Mouse (Mus musculus) MEL (cell line): ENCODE results near the gene Arhgef9. TPM values are rescaled to one million over a fixed set of nuclear protein-coding genes. Genes with fewer than 3 reads are reported as not detected.

Experiments
- DNase-seq: peaks from one replicate; pipeline ENCODE4 v3.0.0; 2011; ENCODE audit warnings: low read depth, low spot score
- H3K27ac ChIP-seq: 2 replicates; pipeline ENCODE4 v1.5.1; 2012; ENCODE audit warnings: low read depth, mild to moderate bottlenecking, control low read depth, low read length, moderate library complexity; ENCODE audit not compliant: control insufficient read depth
- H3K27me3 ChIP-seq, 2 experiments: fragments of 150-350 bp in 1 of 2; sonication (generic) in 1 of 2; 2 replicates each; pipeline ENCODE4 v1.6.1; 2012; ENCODE audit warnings: low read length in 2 of 2, mild to moderate bottlenecking in 2 of 2, improper control_type of control experiment in 1 of 2, moderate library complexity in 1 of 2; ENCODE audit not compliant: insufficient read depth in 2 of 2, control insufficient read depth in 1 of 2
- H3K36me3 ChIP-seq, 2 experiments: 2 replicates each; pipeline ENCODE4 v1.6.1; 2012 to 2014; ENCODE audit warnings: low read length in 2 of 2, improper control_type of control experiment in 1 of 2, inconsistent platforms in 1 of 2, mild to moderate bottlenecking in 1 of 2; ENCODE audit not compliant: insufficient read depth in 2 of 2, control insufficient read depth in 1 of 2
- H3K4me1 ChIP-seq, 2 experiments: fragments of 150-350 bp in 1 of 2; sonication (generic) in 1 of 2; 2 replicates each; pipeline ENCODE4 v1.6.1; 2012; ENCODE audit warnings: low read length in 2 of 2, improper control_type of control experiment in 1 of 2, mild to moderate bottlenecking in 1 of 2; ENCODE audit not compliant: insufficient read depth in 2 of 2, control insufficient read depth in 1 of 2
- H3K4me3 ChIP-seq, 2 experiments: fragments of 150-350 bp in 1 of 2; sonication (generic) in 1 of 2; 2 replicates each; pipeline ENCODE4 v1.5.1; 2012; ENCODE audit warnings: low read depth in 2 of 2, low read length in 2 of 2, mild to moderate bottlenecking in 2 of 2, moderate library complexity in 2 of 2, control low read depth in 1 of 2, improper control_type of control experiment in 1 of 2; ENCODE audit not compliant: control insufficient read depth in 1 of 2, insufficient read depth in 1 of 2
- H3K79me2 ChIP-seq: 2 replicates; pipeline ENCODE4 v1.6.1; 2012; ENCODE audit warnings: mild to moderate bottlenecking, low read length, moderate library complexity; ENCODE audit not compliant: control insufficient read depth, poor library complexity, insufficient read depth
- H3K9ac ChIP-seq: 2 replicates; pipeline ENCODE4 v1.6.1; 2012; ENCODE audit warnings: low read depth, mild to moderate bottlenecking, control low read depth, low read length, moderate library complexity; ENCODE audit not compliant: control insufficient read depth, poor library complexity, severe bottlenecking
- H3K9me3 ChIP-seq: fragments of 150-350 bp; sonication (generic); replicated peaks from 2 replicates; pipeline ENCODE4 v1.6.1; 2012; ENCODE audit warnings: mild to moderate bottlenecking, low read length, improper control_type of control experiment, moderate library complexity; ENCODE audit not compliant: insufficient read depth
- CHD1 ChIP-seq: IDR thresholded peaks from 2 replicates; pipeline ENCODE4 v1.6.1; 2012; ENCODE audit warnings: low read depth, mild to moderate bottlenecking, inconsistent platforms, low read length, improper control_type of control experiment
- ELF1 ChIP-seq: IDR thresholded peaks from 2 replicates; pipeline ENCODE4 v1.6.1; 2014; ENCODE audit warnings: low read depth, mild to moderate bottlenecking, inconsistent platforms, low read length, improper control_type of control experiment, moderate library complexity
- GABPA ChIP-seq: IDR thresholded peaks from 2 replicates; pipeline ENCODE4 v1.6.1; 2012; ENCODE audit warnings: low read depth, mild to moderate bottlenecking, inconsistent platforms, low read length, improper control_type of control experiment, moderate library complexity
- GATA1 ChIP-seq: IDR thresholded peaks from 2 replicates; pipeline ENCODE4 v1.6.1; 2011; ENCODE audit warnings: low read depth, low read length, improper control_type of control experiment
- JUND ChIP-seq: IDR thresholded peaks from 2 replicates; pipeline ENCODE4 v1.6.1; 2011; ENCODE audit warnings: low read depth, mild to moderate bottlenecking, improper control_type of control experiment, low read length
- MAFK ChIP-seq: IDR thresholded peaks from 2 replicates; pipeline ENCODE4 v1.6.1; 2011; ENCODE audit warnings: low read depth, mild to moderate bottlenecking, low read length, improper control_type of control experiment, borderline replicate concordance
- MAX ChIP-seq: IDR thresholded peaks from 2 replicates; pipeline ENCODE4 v1.6.1; 2011; ENCODE audit warnings: low read length, improper control_type of control experiment
- MAZ ChIP-seq: IDR thresholded peaks from 2 replicates; pipeline ENCODE4 v1.6.1; 2012; ENCODE audit warnings: low read depth, mild to moderate bottlenecking, inconsistent platforms, low read length, improper control_type of control experiment
- MEF2A ChIP-seq: IDR thresholded peaks from 2 replicates; pipeline ENCODE4 v1.6.1; 2014; ENCODE audit warnings: low read depth, mild to moderate bottlenecking, inconsistent platforms, low read length, improper control_type of control experiment; ENCODE audit not compliant: poor library complexity, insufficient replicate concordance, severe bottlenecking; ENCODE audit errors: extremely low read depth
- MYB ChIP-seq: IDR thresholded peaks from 2 replicates; pipeline ENCODE4 v1.6.1; 2011; ENCODE audit warnings: mild to moderate bottlenecking, low read depth, low read length, improper control_type of control experiment
- NELFE ChIP-seq: IDR thresholded peaks from 2 replicates; pipeline ENCODE4 v1.6.1; 2011; ENCODE audit warnings: low read depth, low read length, improper control_type of control experiment
- NRF1 ChIP-seq: IDR thresholded peaks from 2 replicates; pipeline ENCODE4 v1.6.1; 2014; ENCODE audit warnings: low read depth, mild to moderate bottlenecking, inconsistent platforms, low read length, improper control_type of control experiment, moderate library complexity; ENCODE audit not compliant: poor library complexity, insufficient read depth, severe bottlenecking
- POLR2AphosphoS2 ChIP-seq: IDR thresholded peaks from 2 replicates; pipeline ENCODE4 v1.6.1; 2011; ENCODE audit warnings: low read length, improper control_type of control experiment
- POLR2AphosphoS5 ChIP-seq: IDR thresholded peaks from 2 replicates; pipeline ENCODE4 v1.6.1; 2012; ENCODE audit warnings: low read depth, borderline replicate concordance, mild to moderate bottlenecking, inconsistent platforms, low read length, moderate library complexity, mixed read lengths
- SMC3 ChIP-seq: IDR thresholded peaks from 2 replicates; pipeline ENCODE4 v1.6.1; 2011; ENCODE audit warnings: low read depth, low read length, improper control_type of control experiment
- TCF12 ChIP-seq: IDR thresholded peaks from 2 replicates; pipeline ENCODE4 v1.6.1; 2014; ENCODE audit warnings: low read depth, mild to moderate bottlenecking, inconsistent platforms, low read length, improper control_type of control experiment, moderate library complexity
- UBTF ChIP-seq: IDR thresholded peaks from 2 replicates; pipeline ENCODE4 v1.6.1; 2012; ENCODE audit warnings: low read depth, mild to moderate bottlenecking, inconsistent platforms, low read length, improper control_type of control experiment, moderate library complexity, borderline replicate concordance; ENCODE audit not compliant: insufficient read depth
- USF1 ChIP-seq: IDR thresholded peaks from 2 replicates; pipeline ENCODE4 v1.6.1; 2014; ENCODE audit warnings: low read depth, mild to moderate bottlenecking, inconsistent platforms, low read length, improper control_type of control experiment, moderate library complexity
- USF2 ChIP-seq, 2 experiments: IDR thresholded peaks; 2 replicates each; pipeline ENCODE4 v1.6.1; 2011 to 2012; ENCODE audit warnings: improper control_type of control experiment in 2 of 2, low read length in 2 of 2, borderline replicate concordance in 1 of 2, inconsistent platforms in 1 of 2, low read depth in 1 of 2, mild to moderate bottlenecking in 1 of 2; ENCODE audit not compliant: insufficient read depth in 1 of 2
- ZKSCAN1 ChIP-seq: IDR thresholded peaks from 2 replicates; pipeline ENCODE4 v1.6.1; 2012; ENCODE audit warnings: low read depth, mild to moderate bottlenecking, inconsistent platforms, low read length, improper control_type of control experiment, moderate library complexity
- ZNF384 ChIP-seq: IDR thresholded peaks from 2 replicates; pipeline ENCODE4 v1.6.1; 2012; ENCODE audit warnings: low read depth, mild to moderate bottlenecking, inconsistent platforms, low read length, improper control_type of control experiment
- polyA plus RNA-seq, 2 experiments: library from polyadenylated mRNA; stranded (reverse) in 1 of 2; unstranded in 1 of 2; fragments of >175 nt in 1 of 2; fragments of >200 nt in 1 of 2; gene quantifications; 2 replicates each; pipeline versions ENCODE4 v1.2.1 to v1.2.4; 2012; ENCODE audit warnings: low replicate concordance in 2 of 2, low read depth in 1 of 2; ENCODE audit not compliant: insufficient read length in 2 of 2, insufficient read depth in 1 of 2, missing spikeins in 1 of 2
- total RNA-seq: library from RNA; depleted of rRNA; stranded (reverse); fragments of 300-350 nt; gene quantifications from 2 replicates; pipeline ENCODE4 v1.2.3, GENCODE M21; 2012

Arhgef9 gene
- total and polyA plus RNA-seq, 3 experiments, result 0.08 TPM; not detected in 2

DNA sequence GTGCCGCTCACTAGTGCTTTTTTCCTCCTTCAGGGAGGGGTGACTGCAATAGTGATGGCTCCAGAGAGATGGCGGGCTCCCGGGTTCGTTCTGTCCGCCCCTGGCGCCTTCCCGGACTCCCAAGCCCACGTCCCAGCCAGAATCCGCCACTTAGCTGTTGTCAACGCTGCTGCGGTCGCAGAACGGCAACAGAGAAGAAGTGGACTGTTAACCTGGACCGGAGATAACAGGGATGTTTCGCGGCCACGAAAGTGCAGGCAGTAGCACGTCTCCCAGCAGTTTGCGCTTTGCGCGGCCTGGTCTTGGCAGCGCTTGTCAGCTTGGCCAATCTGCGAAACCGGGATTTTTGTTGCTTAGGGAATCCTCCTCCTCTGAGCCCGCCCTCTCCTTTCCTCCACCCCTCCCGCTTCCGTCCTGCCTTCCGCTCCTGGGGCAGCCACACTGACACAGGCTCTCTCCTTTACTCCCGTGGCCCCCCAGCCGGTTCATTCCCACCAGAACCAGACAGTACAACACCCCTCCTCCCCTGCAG lies 170.2 kb downstream of the Arhgef9 start, which contains the start of gene Spin4:
Gene Spin4 (minus strand): TSS at position 322 of the 532 bp plus-strand sequence.
- DNase-seq, result peak; percentile 57
- no peak within 1 kb of the TSS for H3K27ac ChIP-seq
- no peaks in the 10 kb centered on the region for H3K79me2 ChIP-seq
- H3K4me1 ChIP-seq, result no peaks in the 10 kb centered on the region
- no peak for TF ChIP-seq USF2 (IDR thresholded peaks at IDR 0.05; ENCODE audit: borderline replicate concordance in 1 of 2, insufficient read depth in 1 of 2, low read depth in 1 of 2, low read length in 2 of 2)
- TF ChIP-seq ELF1, result no peak
- no peak for TF ChIP-seq MAFK
- no peak for TF ChIP-seq POLR2AphosphoS5
- no peak for TF ChIP-seq CHD1
- no peak for TF ChIP-seq TCF12
- TF ChIP-seq SMC3, result no peak
- TF ChIP-seq GABPA, result no peak
- TF ChIP-seq MAX, result no peak
- TF ChIP-seq NRF1, result no peak
- TF ChIP-seq NELFE, result no peak
- TF ChIP-seq ZKSCAN1, result no peak
- TF ChIP-seq MEF2A, result no peak
- TF ChIP-seq POLR2AphosphoS2, result no peak
- no peak for TF ChIP-seq MAZ
- no peak for TF ChIP-seq USF1
- TF ChIP-seq JUND, result no peak
- H3K9me3 ChIP-seq, result no peaks in the 10 kb centered on the region
- H3K36me3 ChIP-seq, result no peaks in the 10 kb centered on the region
- peak within 1 kb of the TSS; percentile 51 to 66 for H3K4me3 ChIP-seq
- no peaks in the 10 kb centered on the region; a peak in 1 of 4 replicates for H3K27me3 ChIP-seq
- H3K9ac ChIP-seq, result peak within 1 kb of the TSS; percentile 63

DNA sequence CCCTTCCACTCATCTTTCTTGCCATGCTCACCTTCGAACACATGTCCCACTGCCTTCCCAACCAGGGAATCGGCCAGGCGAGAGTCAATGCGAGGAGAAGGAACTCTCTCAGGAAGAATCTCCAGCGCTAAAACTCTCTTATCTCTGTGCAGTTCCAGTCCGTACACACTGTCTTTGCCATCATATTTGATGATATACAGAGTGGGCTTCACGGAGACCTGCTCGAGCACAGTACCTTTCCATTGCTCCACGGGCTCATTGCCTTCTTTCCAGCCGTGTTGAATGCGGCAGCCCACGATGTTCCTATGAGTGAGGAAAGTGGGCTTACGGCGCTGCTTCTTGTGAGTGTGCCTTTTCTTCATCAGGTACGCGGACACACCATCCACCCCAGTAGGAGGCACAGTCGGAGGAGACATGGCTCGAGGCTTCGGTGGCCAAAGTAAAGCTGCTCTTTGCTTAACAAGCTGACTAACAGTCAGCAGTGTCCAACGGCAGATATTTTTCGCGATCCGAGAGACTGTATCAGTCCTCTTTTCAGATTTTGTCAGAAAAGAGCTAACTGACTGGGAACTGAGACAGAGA lies 170.8 kb downstream of the Arhgef9 start:
- no peak overlapping the region for H3K9ac ChIP-seq
- no peaks in the 10 kb centered on the region for H3K9me3 ChIP-seq
- H3K4me3 ChIP-seq, result peak overlapping the region; percentile 51 to 66
- H3K4me1 ChIP-seq, result no peaks in the 10 kb centered on the region
- no peak overlapping the region for H3K27ac ChIP-seq
- H3K79me2 ChIP-seq, result no peaks in the 10 kb centered on the region
- peak; percentile 28 for DNase-seq
- H3K27me3 ChIP-seq, result no peaks in the 10 kb centered on the region; a peak in 1 of 4 replicates
- H3K36me3 ChIP-seq, result no peaks in the 10 kb centered on the region
- TF ChIP-seq POLR2AphosphoS2, result no peak
- no peak for TF ChIP-seq MYB
- TF ChIP-seq ZNF384, result no peak
- no peak for TF ChIP-seq UBTF
- 0 out of 2 replicates have a peak, but pooled peaks have one; percentile 12 for TF ChIP-seq GATA1
- TF ChIP-seq, all 39 proteins: peak for 1
